Mouse (Mus musculus) thymus, adult 2 months (tissue): ENCODE measurements around the gene Dagla.

Experiments used
- CTCF ChIP-seq: fragments of 200-500 bp; IDR thresholded peaks from 2 replicates; pipeline ENCODE4 v1.5.1; 2012; ENCODE audit warnings: mild to moderate bottlenecking, control low read depth, low read length, moderate library complexity, borderline replicate concordance; ENCODE audit not compliant: control insufficient read depth, poor library complexity, insufficient read depth; ENCODE audit errors: extremely low read depth
- POLR2A ChIP-seq: fragments of 200-500 bp; IDR thresholded peaks from 2 replicates; pipeline ENCODE4 v1.6.1; 2012; ENCODE audit warnings: mild to moderate bottlenecking, low read length, control low read depth, moderate library complexity; ENCODE audit not compliant: control insufficient read depth, poor library complexity, insufficient read depth; ENCODE audit errors: extremely low read depth

- TF ChIP-seq CTCF (no peak), POLR2A (0 out of 2 replicates have a peak, but pooled peaks have one; percentile 23)
Measured at GRCm38 (mm10) chr19:10239975-10240653, 64.6 kb downstream of the Dagla start.
